Mouse (Mus musculus) limb, embryonic 14.5 days (tissue): Measurements from ENCODE around the gene Mga. TPM values are rescaled to one million over a fixed set of nuclear protein-coding genes. Genes with fewer than 3 reads are reported as not detected.

Source experiments
- ATAC-seq: fragments of 200-750 bp; cut with Nextera tagmentation; 2 replicates; pipeline ENCODE4 v1.8.0; 2017; ENCODE audit warnings: low read depth, moderate number of reproducible peaks, moderate TSS enrichment; ENCODE audit not compliant: low FRiP score
- DNase-seq: peaks from one replicate; pipeline ENCODE4 v3.0.0-alpha.2; 2015; ENCODE audit warnings: low spot score
- H3K27ac ChIP-seq: fragments of 300-500 bp; sonication (generic); replicated peaks from 2 replicates; pipeline ENCODE4 v1.5.1; 2014; ENCODE audit warnings: low read depth, mild to moderate bottlenecking, low read length, moderate library complexity, mixed read lengths
- H3K27me3 ChIP-seq: fragments of 300-500 bp; sonication (generic); 2 replicates; pipeline ENCODE4 v1.6.1; 2014; ENCODE audit warnings: low read length, mixed read lengths; ENCODE audit not compliant: control insufficient read depth, insufficient read depth
- H3K36me3 ChIP-seq: fragments of 300-500 bp; sonication (generic); 2 replicates; pipeline ENCODE4 v1.6.1; 2014; ENCODE audit warnings: mild to moderate bottlenecking, low read length, moderate library complexity, mixed read lengths; ENCODE audit not compliant: control insufficient read depth, insufficient read depth
- H3K4me1 ChIP-seq: fragments of 300-500 bp; sonication (generic); 2 replicates; pipeline ENCODE4 v1.6.1; 2014; ENCODE audit warnings: antibody characterized with exemption, low read length, mixed read lengths; ENCODE audit not compliant: control insufficient read depth, insufficient read depth
- H3K4me2 ChIP-seq: fragments of 300-500 bp; sonication (generic); replicated peaks from 2 replicates; pipeline ENCODE4 v1.6.1; 2014; ENCODE audit warnings: low read depth, mild to moderate bottlenecking, low read length, moderate library complexity; ENCODE audit not compliant: severe bottlenecking
- H3K4me3 ChIP-seq: fragments of 300-500 bp; sonication (generic); replicated peaks from 2 replicates; pipeline ENCODE4 v1.5.1; 2014; ENCODE audit warnings: low read length
- H3K9ac ChIP-seq: fragments of 300-500 bp; sonication (generic); 2 replicates; pipeline ENCODE4 v1.6.1; 2014; ENCODE audit warnings: mild to moderate bottlenecking, low read depth, low read length, moderate library complexity; ENCODE audit not compliant: severe bottlenecking
- H3K9me3 ChIP-seq: fragments of 300-500 bp; sonication (generic); 2 replicates; pipeline ENCODE4 v1.6.1; 2016; ENCODE audit warnings: low read length; ENCODE audit not compliant: control insufficient read depth
- POLR2A ChIP-seq: fragments of 200-500 bp; IDR thresholded peaks from 2 replicates; pipeline ENCODE4 v1.8.0; 2012; ENCODE audit warnings: inconsistent platforms, mild to moderate bottlenecking, moderate library complexity, borderline replicate concordance; ENCODE audit not compliant: insufficient read depth, insufficient read length; ENCODE audit errors: extremely low read depth
- WGBS: fragments of 180-500 bp; shearing (Covaris S2); extraction: QIAGEN DNeasy Blood & Tissue Kit; methylation state at CpG from one replicate; pipeline ENCODE4 v1.1.7; 2014; 5-methylcytosine and 5-hydroxymethylcytosine counted together
- polyA plus RNA-seq, 2 experiments: library from polyadenylated mRNA; depleted of rRNA in 1 of 2; stranded (reverse) in 1 of 2; unstranded in 1 of 2; fragments of >200 nt; fragmentation: Nextera tagmentation in 1 of 2; extraction: Ambion mirVana in 1 of 2; gene quantifications; 2 replicates each; pipeline versions ENCODE4 v1.2.1 to v1.2.3; 2012 to 2014

Gene Mga
- polyA plus RNA-seq, 2 experiments = 27.3 to 38.4 TPM

- peak overlapping the region; percentile 43; the same call in 1 of the 2 replicates for H3K27ac ChIP-seq
- peak overlapping the region; percentile 90 for H3K9ac ChIP-seq
Observed at GRCm38 (mm10) chr2:119971837-119972536, 75.0 kb downstream of the Mga start.

GRCm38 (mm10) chr2:119972537-119972879 is 75.5 kb downstream of the Mga start, which contains the start of gene Mapkbp1:
Gene Mapkbp1 (plus strand): TSS chr2:119972699.
- ATAC-seq = peak; percentile 60
- Histone ChIP-seq H3K27me3 (no peaks in the 10 kb centered on the region), H3K27ac (peak within 1 kb of the TSS; percentile 43; the same call in 1 of the 2 replicates), H3K4me3 (peak within 1 kb of the TSS; percentile 87), H3K4me1 (peaks cover 18% of the 10 kb centered on the region), H3K9me3 (no peaks in the 10 kb centered on the region), H3K9ac (peak within 1 kb of the TSS; percentile 90), H3K4me2 (peak within 1 kb of the TSS; percentile 71), H3K36me3 (peaks cover 4% of the 10 kb centered on the region)
- WGBS = under 1% methylated on average over 19 of the region's 19 CpGs
- DNase-seq = no peak
- no peak for TF ChIP-seq POLR2A

More at GRCm38 (mm10) chr2:119971837-119972536, 75.0 kb downstream of the Mga start:
- H3K4me3 ChIP-seq = peak overlapping the region; percentile 87
- peak overlapping the region; percentile 71 for H3K4me2 ChIP-seq
- H3K36me3 ChIP-seq = peaks cover 4% of the 10 kb centered on the region; the same call in 1 of the 2 replicates
- ATAC-seq (peak; percentile 98), DNase-seq (peak; percentile 99)
- H3K4me1 ChIP-seq = peaks cover 18% of the 10 kb centered on the region
- 0 out of 2 replicates have a peak, but pooled peaks have one; percentile 75 for TF ChIP-seq POLR2A
- H3K27me3 ChIP-seq = no peaks in the 10 kb centered on the region
- WGBS = under 1% methylated on average over 32 of the region's 32 CpGs
- H3K9me3 ChIP-seq = no peaks in the 10 kb centered on the region

GRCm38 (mm10) chr2:119980343-119980986 is 83.4 kb downstream of the Mga start:
- peaks cover 4% of the 10 kb centered on the region; the same call in 1 of the 2 replicates for H3K4me1 ChIP-seq
- ATAC-seq = peak; percentile 60

GRCm38 (mm10) chr2:119981631-119982030 is 84.6 kb downstream of the Mga start:
- no peak overlapping the region for H3K4me2 ChIP-seq
- no peak overlapping the region for H3K4me3 ChIP-seq
- peaks cover 4% of the 10 kb centered on the region; the same call in 1 of the 2 replicates for H3K4me1 ChIP-seq
- H3K36me3 ChIP-seq = peaks cover 20% of the 10 kb centered on the region
- H3K9me3 ChIP-seq = no peaks in the 10 kb centered on the region
- H3K27me3 ChIP-seq = no peaks in the 10 kb centered on the region
- DNase-seq (no peak), ATAC-seq (no peak)
- no peak overlapping the region for H3K27ac ChIP-seq
- WGBS = 62% methylated on average over 2 of the region's 2 CpGs
- TF ChIP-seq POLR2A = no peak
- no peak overlapping the region for H3K9ac ChIP-seq

More at GRCm38 (mm10) chr2:119980343-119980986, 83.4 kb downstream of the Mga start:
- Histone ChIP-seq H3K9me3 (no peaks in the 10 kb centered on the region), H3K27ac (no peak overlapping the region), H3K36me3 (peaks cover 20% of the 10 kb centered on the region), H3K4me3 (no peak overlapping the region), H3K4me2 (no peak overlapping the region), H3K9ac (no peak overlapping the region), H3K27me3 (no peaks in the 10 kb centered on the region)
- WGBS = 46% methylated on average over 7 of the region's 7 CpGs
- DNase-seq = no peak
- no peak for TF ChIP-seq POLR2A

- Histone ChIP-seq H3K4me3 (no peak overlapping the region), H3K4me1 (no peaks in the 10 kb centered on the region), H3K27ac (no peak overlapping the region), H3K9ac (no peak overlapping the region), H3K4me2 (no peak overlapping the region), H3K27me3 (no peaks in the 10 kb centered on the region), H3K9me3 (no peaks in the 10 kb centered on the region), H3K36me3 (peaks cover 20% of the 10 kb centered on the region)
- WGBS = 67% methylated on average over 8 of the region's 8 CpGs
- DNase-seq = no peak
- ATAC-seq = no peak
- TF ChIP-seq POLR2A = no peak
Observed at GRCm38 (mm10) chr2:119985871-119986270, 88.8 kb downstream of the Mga start.
